Mouse (Mus musculus) c-Kit-negative CD71-positive TER-119-positive erythroid progenitor cells, embryonic 14.5 days (primary cell): ENCODE measurements around the gene Elmod3.

Source experiments
- DNase-seq: peaks from one replicate; pipeline ENCODE4 v3.0.0-alpha.2; 2013; ENCODE audit warnings: low read depth, low spot score

The Elmod3 gene

DNA sequence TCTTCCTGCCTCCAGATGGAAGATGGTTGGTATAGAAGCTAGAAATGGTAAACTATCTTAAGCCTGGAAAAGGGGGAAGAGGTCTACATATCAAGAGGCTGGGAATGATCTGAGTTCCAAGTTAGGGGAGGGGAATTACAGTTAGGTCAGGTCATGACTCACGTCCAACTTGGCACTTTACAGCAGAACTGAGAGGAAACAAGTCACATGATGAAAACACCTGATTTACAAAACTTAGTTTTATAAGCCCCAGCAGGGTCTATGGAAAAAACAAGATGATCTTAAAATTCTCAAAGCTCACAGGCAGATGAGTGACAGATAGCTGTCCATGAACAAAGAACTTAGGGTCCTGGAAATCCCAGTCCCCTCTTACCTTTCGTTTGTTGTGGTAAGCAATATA lies 16.9 kb upstream of the Elmod3 start:
- DNase-seq: no peak

DNA sequence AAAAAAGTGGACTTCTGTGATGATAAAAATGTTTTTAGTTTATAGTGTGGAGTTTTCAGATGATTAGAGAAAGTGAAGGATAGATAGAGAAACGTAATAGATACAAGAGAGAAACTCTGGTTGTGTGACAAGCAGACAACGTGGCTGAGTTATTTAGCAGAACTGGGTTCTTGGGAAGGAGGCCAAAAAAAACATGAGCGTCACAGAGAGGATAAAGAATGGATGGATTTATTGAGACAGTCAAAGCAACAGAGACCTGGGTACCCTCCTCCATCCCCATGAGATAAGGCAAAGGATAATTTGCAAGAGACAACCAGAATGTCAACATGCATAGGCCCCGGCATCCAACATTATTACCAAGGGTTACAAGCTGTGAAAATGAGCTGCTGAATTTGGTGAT lies 12.0 kb upstream of the Elmod3 start:
- no peak for DNase-seq

DNA sequence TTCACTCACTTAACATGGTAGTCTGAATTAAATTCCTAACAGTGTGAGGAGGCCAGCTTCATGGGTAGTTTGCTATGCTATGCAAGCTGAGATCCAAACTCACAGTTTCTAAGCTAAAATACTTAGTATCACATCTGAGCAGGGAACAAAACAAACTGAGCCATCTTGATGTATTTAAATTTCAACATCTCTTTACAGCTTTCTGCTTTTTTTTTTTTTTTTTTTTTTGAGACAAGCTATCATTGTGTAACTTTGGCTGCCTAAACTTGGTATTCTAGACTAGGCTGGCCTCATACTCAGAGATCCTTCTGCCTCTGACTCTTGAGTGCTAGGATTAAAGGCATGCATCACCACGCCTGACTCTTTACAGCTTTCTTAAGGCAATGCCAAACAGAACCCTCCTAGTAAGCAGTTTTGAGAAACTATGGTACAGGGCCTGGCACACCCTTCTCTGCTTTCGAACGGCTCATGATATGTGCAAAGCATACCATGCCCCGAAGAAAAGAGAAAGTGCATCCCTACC lies 10.5 kb upstream of the Elmod3 start:
- DNase-seq: no peak

DNA sequence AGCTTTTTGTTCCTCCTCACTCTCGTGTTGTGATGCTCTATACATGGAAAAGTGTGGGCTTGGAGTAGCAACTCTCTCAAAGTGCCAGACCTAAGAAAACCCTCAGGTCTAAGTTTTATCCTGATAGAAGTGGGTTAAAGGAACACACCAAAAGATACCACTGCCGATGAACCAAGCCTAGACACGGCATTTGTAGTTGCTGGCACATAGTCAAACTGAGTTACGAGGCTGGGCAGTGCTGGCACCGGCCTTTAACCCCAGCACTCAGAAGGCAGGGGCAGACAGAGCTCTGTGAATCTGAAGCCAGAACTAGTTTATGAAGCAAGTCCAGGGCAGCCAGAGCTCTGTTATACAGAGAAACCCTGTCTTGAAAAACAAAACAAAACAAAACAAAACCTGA lies 9.5 kb upstream of the Elmod3 start:
- no peak for DNase-seq

DNA sequence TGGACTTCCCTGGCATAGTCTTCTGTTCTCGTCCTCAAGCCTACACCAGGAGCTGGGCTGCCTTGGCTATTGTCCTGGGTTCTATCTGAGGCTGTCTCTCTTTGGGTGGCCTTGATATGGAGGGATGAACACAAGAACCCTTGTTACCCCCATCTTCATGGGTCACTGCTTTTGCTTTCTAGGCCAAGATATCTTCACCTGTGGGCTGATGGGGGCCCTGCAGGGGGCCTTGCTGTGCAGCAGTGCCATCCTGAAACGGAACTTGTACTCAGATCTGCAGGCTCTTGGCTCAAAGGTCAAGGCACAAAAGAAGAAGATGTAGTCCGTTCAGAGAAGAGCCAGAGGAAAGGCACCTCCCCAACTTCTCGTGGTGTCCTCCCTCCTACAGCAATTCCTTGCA lies 8.8 kb upstream of the Elmod3 start:
- no peak for DNase-seq

DNA sequence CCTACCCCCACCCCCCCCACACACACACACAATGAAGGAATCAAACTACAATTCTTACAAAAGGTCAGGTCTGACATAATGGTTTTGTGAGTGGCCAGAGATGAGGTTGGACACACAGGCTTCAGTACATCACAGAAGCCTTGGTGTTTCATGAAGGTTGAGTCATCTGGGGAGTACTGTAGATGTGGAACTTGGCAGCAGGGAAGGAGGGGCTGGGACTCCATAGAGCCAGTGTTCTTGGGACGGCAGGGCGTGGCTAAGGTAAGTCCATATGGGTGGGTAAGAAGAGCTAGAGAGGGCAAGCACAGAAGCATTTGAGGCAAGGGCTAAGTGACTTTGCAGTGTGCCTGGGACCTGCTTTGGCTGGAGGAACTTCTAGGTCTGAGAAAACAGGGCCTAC lies 5.9 kb upstream of the Elmod3 start:
- DNase-seq: no peak

DNA sequence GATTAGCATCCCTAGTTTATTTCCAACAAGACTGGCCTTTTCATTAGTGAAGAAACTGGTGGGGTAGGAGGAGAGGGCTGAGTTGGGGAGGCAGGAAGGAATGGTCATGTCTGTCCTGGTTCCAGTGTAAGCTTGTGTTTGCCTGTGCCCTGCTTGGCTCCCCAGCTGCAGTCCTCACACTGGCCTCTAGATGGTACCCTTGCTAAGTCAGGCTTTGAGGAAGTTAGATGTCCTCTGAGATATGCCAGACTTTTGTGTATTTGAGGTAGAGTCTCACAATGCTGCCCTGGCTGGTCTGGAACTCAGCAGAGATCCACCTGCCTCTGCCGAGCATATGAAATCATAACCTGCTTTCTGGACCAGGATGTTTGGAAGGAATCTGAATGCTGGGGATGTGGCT lies 3.5 kb upstream of the Elmod3 start:
- no peak for DNase-seq

DNA sequence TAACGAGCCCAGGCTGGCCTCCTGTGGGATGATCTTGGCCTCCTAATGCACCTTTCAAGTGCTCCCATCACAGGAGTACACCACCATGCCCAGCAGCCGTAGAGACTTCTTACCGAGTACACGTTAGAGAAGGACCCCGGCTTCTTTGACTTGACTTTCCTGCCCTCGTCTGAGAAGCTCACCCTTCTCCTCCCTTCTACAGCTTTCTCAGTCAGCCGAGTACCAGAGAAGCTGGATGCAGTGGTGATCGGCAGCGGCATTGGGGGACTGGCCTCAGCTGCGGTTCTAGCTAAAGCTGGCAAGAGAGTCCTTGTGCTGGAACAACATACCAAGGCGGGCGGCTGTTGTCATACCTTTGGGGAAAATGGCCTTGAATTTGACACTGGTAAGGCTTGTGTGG lies 2.6 kb upstream of the Elmod3 start:
- no peak for DNase-seq

DNA sequence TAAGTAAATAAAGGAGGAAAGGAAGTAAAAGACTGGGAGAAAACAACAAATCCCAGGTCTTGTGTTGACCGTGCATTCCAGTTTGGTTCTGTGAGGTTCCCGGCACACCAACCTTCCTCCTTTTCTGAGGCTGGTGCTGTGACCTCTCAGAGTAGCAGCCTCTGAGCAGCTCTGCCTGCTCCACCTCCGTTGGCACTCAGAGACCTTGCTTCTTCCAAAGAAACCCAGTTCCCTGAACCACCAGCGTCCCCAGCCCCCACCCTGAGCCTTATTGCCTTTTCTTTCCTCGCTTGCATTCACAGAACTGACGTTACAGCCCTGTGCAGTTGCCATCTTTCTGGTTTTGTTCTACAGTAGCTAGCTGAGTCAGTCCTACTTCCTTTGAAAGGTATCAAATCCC lies 2.0 kb upstream of the Elmod3 start:
- DNase-seq: no peak

DNA sequence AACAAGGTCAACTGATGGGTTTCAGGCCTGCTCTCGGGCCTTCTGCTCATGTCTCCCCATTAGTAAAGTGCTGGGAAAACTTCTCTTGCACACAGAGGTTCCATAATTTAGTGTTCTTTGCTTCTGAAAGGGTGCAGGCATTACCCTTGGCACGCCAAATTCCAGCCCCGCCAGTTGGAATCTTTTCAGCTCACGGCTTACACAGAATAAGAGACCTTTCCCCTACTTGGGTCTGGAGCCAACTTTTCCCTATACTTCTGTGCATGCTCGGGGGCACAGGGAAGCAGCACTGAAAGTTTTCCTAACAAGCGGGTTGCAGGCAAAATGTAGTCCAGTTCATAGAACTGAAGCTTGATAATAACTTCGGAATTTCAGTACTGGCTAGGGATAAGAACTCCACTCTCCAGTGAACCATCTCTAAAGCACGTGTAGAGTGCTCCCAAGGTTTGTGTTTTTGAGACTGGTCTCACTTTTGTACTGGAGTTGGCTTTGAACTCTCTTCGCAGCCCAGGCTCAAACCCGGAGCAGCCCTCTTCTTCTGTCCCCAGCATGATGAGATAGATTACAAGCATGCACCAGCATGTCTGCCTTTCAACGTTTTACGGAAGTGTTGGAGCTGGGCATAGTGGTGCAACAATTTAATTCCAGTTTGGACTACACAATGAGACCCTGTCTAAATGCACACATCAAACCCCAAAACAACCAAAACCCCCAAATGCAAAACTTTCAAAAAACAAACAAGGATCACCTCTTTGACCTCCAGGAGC lies 761 bp upstream of the Elmod3 start:
- DNase-seq: no peak

DNA sequence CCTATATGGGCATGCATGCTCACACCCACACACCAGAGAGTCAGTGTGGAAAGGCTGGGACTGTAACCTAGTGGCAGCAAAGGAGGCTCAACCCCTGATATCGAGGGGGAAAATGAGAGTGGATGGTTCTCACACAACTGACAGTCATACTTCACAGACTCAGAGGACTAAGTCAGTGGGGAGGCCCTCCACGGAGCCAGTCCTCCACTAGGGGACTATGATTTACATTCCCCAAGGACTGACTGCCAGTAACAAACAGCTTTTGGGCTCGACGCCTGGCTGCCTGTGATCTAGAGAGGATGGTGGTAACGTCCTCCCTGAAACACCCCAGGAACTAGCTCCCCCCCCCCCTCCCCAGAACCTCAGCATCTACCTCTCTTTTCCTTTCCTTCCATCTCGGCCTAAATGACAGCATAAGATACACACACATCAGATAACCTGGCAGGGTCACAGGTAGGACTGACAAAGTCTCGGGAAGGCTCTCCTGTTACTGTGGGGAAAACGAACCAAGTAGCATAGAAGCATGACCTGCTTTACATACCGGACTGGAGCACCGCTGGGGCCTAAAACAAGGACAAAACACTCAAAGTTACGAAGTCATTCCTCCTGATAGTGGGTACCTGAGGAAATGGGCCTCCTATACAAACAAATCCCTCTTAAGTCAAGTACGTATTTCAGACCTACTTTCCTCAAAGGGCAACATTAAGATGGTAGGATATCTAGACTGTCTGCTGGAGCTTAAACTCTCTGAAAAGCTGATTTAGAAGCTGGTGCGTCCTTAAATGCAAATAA lies 934 bp downstream of the Elmod3 start:
- no peak for DNase-seq

DNA sequence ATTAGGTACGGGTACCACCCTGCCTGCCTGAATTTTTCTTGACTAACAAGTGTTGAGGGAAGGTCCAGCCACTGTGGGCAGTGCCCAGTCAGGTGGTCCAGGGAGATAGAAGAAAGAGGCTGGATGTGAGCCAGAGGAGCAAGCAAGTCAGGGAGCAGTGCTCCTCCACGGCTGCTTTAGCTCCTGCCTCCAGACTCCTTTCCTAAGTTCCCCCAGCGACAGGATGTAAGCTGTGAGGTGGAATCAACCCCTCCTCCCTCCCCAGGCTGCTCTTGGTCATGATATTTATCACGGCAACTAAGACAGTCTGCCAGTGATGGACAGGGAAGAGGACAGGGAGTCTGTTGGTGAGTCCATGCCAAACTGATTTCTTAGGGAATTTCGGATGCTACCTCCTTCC lies 4.3 kb downstream of the Elmod3 start:
- DNase-seq: no peak

DNA sequence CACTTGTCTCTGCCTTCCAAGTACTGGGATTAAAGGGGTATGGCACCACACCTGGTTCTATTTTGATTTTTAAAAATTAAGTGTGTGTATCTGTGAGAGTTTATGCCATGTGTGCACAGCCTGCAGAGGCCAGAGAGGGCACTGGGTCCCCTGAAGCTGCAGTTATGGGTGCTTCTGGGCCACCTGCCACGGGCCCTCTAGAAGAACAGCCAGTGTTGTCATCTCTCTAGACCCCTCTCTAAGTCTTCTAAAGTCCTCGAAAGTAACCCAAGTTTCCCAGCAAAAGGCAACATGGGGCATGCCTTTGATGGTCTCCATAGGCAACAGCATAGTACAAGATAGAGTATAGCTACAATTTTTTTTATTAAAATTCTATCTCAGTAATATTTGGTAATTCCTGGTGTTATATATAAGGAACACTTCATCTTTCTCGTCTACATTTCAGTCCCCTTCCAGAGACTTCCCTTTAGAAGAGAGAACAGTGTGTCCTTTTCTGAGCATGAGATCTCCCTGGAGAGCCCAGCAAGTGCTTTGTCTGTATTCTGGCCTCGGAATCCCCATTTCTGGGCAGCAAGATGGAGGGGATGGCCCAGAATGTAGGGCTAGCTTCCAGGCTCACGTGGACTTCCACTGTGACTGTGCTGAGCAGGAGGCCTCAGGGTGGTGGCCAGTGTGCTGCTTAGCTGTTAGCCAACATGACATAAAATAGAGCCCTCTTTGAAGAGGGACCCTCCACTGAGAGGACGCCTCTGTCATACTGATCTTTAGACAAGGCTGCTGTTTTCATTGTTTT lies 5.0 kb downstream of the Elmod3 start:
- no peak for DNase-seq

DNA sequence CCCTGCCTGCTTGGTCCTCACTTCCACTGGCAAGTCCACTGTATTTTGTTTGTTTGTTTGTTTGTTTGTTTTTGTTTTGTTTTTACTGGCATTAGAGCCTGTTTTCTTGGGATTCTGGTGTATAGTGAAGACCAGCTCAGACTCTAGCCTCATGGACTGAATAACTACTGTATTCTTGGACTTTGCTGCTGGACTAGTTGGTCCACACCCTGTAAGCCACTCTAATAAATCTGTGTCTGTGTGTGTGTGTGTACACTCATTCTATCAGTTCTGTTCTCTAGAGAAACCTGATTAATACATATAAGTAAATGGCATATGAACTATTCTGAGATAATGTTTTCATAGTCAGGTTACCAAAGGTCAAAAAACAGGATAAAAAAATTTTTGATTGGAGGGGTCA lies 8.1 kb downstream of the Elmod3 start:
- no peak for DNase-seq

DNA sequence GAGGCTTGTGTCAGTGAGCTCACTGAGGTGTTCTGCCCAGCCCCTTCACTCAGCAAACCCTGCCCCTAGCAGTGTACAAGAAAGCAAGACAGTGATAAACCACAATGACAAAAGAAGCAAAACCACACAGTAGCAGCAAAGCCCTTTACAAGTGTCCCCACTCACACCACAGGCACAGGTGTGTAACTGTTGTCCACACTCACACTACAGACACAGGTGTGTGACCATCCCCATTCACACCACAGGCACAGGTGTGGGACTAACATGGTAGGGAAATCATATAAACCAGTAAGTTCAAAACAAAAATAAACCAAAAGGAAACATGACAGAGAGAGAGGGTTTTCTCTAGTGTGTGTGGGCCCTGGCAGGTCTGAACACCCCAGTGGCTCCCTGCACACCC lies 9.9 kb downstream of the Elmod3 start:
- DNase-seq: no peak

DNA sequence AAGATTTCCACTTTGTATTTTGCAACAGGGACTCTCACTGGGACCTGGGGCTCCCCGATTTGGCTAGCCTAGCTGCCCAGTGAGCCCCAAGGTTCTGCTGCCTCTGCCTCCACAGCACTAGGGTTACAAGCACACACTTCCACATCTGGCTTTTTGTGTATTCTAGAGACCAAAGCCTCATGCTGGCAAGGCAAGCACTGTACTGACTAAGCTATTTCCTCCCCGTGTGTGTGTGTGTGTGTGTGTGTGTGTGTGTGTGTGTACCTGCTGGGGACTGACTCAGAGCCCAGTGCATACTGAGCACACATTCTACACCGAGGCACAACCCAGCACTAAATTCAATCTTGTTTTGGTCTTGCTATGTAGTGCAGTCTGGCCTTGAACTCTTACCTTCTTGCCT lies 11.5 kb downstream of the Elmod3 start:
- no peak for DNase-seq

DNA sequence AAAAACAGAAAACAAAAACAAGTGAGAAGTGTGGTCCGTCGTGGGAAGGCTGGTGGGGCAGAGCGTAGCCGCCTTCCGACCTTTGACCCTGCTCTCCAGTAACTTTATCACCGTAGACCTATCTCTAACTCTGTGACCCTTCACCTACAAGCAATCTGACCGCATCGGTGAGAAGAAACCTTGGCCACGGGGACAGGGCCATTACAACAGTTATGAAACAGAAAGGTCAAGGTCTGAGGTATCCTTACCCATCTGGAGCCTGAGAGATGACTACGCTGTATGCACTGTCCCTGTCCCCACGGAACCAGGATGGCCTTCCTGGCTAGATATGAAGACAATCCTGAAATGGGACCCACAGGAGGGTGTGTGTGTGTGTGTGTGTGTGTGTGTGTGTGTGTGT lies 14.1 kb downstream of the Elmod3 start:
- no peak for DNase-seq

DNA sequence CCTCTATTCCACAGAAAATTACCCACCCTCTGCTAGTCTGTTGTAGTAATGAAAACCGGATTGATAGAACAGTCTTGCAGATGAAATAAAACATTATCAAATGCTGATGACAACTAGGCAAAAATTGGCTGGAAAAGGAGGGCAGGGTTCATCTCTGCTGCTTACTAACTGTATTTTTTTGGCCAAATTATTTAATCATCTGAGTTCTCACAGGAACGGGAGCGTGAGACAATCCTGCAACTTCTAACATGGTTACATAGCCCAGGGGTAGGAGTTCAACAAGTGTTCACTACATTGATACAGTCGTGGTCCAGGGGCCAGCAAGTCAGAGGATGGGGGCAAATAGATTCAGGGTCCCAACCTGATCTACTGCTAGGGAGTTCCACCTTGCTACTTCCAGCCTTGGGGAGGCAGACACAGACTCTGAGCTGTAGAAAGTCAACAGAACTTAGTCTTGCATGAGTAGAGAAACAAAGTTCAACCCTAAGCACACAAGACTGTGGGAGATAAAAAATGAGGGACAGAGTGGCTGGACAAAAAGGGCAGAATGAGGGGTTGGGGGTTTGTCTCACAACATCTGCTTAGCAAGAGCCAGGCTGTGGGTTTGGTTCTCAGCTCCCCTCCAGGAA lies 14.9 kb downstream of the Elmod3 start:
- DNase-seq: no peak

DNA sequence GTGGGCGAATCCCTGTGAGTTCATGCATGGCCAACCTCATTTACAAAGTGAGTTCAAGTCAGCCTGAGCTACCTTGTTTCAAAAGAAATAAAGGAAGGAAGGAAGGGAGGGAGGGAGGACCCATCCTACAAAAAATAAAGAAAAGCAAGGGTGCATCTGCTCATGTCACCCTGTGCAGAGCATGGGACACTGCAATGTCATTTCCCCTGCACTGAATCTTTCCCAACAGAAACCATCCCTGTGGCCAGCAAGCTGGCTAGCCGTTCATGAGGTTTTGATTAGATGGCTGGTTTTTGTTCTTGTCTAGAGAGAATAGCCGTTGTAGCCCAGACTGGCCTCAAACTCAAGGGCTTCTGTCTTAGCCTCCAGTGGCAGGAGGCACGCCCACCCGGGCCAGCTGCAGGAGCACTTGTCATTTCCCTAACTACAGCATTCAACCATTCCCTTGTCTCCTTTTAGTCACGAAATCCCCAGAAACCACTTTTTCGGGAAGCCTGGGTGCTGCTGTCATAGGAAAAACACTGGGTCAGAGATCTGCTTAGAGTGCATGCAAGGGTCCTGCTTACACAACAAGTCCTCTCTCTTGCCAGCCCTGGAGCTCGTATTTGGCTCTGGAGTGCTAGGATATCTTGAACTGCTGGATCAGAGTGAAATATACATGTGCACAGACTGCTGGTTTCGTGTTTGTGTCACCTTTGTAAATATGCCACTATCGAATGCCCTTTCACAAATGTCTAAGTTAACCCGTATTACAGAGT lies 16.4 kb downstream of the Elmod3 start:
- DNase-seq: no peak

DNA sequence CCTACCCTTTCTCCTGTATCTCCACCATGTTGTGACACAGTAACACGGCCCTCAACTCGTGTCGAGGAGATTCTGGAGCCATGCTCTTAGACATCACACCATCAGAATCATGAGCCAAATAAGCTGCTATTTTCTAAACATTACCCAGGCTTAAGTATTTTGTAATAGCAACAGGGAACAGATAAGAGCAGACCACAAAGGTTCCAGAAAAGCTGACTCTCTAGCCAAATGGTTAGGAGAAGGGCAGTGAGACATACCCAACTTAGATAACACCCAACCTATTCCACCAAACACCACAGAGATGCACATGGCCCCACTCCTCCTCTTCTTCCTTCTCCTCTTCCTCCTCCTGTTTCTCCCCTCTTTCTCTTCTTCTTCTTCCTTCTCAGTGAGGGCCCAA lies 22.2 kb downstream of the Elmod3 start:
- no peak for DNase-seq

DNA sequence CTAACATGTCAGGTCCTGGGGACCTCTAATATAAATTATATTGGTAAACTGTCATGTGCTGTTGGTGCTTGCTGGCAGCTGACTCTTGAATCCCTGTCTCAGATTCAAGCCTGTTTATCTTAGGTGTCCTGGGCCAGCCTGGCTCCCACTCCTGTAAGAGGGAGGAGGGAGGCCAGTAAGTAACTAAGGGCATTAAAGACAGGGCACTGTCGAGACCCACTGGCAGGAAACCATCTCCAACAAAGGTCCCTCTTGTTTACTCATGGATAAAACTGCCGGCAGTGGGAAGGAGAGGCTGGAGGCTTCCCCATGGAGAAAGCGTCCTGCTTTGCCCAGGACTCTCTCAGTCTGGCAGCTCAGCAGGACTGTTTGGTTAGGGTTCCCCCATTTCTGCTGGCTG lies 26.4 kb downstream of the Elmod3 start:
- no peak for DNase-seq
